Mouse (Mus musculus) left cerebral cortex, postnatal 14 days (tissue): Measurements from ENCODE around the gene Eif3k. TPM values are rescaled to one million over a fixed set of nuclear protein-coding genes. Genes with fewer than 3 reads are reported as not detected.
"Not testable (repeated sequence)": the region's sequence is repeated elsewhere in the genome, so short reads cannot be mapped to it uniquely, and the experiment has no call there.

Experiments used
- DNase-seq, 2 experiments: peaks; one replicate each; pipeline ENCODE4 v3.0.0; 2021 to 2022; ENCODE audit warnings: low spot score in 2 of 2, mixed read lengths in 1 of 2
- intact Hi-C: fragments of 180-260 bp; cut with DNase I; formaldehyde crosslinking; loops from one replicate; pipeline ENCODE4 v1.15.1; 2025
- total RNA-seq, 2 experiments: library from RNA; stranded (reverse); gene quantifications; 2 replicates each; pipeline ENCODE4 v1.2.3; 2021

Eif3k gene
- total RNA-seq, 2 experiments from 2014 or later = 163 to 174 TPM

DNA sequence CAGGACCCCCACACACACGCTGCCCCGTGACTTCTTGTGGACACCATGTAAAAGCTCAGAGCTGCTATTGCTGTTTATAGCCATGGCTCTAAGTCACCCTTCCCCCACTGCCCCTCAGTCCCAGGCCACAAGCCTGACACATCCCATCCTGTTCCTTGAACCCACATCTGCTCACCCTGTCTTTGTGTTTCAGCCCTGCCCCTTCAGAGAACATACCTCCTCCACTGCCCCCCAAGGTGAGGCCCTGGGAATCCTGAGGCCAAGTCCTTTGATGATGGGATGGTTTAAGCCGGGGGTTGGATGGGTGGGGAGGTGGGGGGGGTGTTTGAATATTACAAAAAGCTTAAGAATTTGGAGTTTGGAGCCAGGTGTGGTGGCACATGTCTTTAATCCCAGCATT is 11.3 kb upstream of the Eif3k start:
- no peak for DNase-seq
- intact Hi-C loops = no loop called here

DNA sequence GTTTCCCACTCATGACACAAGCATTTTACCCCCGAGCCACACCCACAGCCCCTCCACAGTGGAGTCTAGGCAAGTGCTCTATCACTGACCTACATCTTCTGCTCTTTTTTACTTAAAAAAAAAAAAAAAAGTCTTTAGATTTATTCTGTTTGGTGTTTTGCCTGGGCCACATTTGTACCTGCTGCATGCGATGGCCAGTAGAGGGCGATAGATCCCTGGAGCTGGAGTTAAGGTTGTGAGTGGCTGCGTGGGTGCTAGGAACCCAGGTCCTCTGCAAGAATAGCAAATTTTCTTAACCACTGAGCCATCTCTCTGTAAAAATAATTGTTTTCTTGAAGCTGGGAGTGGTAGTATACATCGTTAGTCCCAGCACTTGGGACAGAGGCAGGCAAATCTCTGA is 10.0 kb upstream of the Eif3k start:
- intact Hi-C loops = no loop called here
- no peak for DNase-seq

DNA sequence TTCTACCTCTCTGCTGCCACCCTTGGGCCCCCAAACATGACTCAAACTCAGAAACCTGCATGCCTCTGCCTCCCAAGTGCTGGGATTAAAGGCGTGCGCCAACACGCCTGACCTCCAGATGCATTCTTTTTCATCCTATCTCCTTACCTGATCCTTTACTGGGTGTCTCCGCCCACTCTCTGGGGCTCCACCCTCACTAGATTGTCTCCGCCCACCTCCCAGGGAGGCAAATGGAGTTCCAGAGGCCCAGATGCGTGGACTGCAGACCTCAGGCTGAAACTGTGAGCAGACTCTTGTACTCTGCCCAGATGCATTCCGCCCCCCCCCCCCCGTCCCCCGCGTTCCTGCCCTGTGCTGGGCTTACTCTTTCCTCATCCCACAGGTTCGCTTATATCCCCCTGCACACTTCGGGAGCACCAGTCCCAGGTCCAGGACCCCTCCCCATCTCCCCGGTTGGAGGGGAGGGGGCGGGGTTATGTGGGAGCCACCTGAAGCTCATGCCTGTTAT is 9.2 kb upstream of the Eif3k start:
- intact Hi-C loops = no loop called here
- no peak for DNase-seq

DNA sequence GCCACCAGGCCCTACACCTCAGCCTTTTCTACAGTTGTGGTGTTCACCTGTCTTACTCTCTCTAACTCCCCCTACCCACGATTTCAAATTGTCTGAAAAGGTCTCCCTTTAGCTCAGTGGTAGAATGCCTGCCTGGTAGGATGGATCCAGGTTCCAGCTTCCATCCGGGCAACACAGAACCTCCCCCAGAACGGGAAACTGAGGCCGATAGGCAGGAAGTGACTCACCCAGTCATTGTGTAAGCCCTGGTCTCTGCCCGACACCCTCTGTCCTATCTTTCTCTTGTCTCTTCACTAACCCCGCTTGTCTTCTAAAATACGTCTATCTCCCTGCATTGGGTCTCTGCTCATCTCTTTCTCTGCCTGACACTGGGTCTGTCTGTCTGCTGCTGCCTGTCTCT is 3.5 kb upstream of the Eif3k start:
- no peak for DNase-seq
- intact Hi-C loops = loop anchor here (5.0 kb wide), 1 partner anchor 52 kb away; no protein-coding TSS in a partner anchor

DNA sequence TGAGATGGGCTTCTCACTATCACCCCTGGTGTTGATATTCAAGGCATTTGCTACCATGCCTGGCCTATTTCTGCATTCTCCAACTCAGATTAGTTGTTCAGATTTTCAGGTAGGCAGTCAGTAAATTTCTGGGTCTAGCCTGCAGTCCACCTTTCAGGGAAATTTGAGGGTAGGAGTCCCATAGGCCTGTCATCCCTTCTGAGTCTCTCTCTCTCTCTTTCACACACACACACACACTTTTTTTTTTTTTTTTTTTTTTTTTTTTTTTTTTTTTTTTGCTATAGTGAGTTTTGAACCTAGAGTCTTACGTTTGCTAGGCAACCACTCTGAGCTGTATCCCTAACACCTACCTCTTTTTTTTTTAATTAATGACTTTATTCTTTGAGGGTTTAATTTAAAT is 2.8 kb upstream of the Eif3k start:
- no peak for DNase-seq
- intact Hi-C loops = no loop called here

DNA sequence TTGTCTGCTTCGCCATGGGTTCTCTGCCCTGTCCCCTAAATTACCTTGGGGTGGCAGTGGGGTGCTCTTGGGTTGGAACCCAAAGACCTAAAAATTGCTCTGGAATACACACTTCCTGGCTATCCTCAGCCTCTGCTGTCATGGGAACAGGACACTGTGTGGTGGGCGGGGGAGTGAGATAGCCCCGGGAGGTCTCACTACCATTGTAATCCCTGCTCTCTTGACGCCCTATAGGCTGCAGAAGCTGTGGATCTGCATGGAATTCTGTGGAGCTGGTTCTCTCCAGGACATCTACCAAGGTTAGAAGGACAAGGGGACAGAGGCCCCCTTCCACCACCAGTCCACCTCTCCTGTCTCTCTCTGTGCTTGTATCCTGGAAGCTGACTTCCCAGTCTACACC is 2.2 kb upstream of the Eif3k start:
- intact Hi-C loops = no loop called here
- no peak for DNase-seq

DNA sequence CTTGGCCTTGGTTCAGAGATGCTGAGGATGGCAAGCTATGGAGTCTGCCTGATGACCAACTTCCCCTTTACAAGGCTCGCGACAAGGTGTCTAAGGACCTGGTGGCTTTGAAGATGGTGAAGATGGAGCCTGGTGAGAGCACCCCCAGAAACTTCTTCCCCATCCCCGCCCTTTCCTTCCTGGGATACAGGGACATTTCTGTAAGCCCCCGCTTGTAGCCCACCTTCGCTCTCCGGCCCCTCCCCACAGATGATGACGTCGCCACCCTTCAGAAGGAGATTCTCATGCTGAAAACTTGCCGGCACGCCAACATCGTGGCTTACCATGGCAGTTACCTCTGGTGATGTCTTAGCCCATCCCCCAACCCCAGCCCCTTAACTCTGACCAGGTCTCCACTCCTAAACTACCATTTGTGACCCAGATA is 1.5 kb upstream of the Eif3k start:
- intact Hi-C loops = no loop called here
- DNase-seq = no peak

DNA sequence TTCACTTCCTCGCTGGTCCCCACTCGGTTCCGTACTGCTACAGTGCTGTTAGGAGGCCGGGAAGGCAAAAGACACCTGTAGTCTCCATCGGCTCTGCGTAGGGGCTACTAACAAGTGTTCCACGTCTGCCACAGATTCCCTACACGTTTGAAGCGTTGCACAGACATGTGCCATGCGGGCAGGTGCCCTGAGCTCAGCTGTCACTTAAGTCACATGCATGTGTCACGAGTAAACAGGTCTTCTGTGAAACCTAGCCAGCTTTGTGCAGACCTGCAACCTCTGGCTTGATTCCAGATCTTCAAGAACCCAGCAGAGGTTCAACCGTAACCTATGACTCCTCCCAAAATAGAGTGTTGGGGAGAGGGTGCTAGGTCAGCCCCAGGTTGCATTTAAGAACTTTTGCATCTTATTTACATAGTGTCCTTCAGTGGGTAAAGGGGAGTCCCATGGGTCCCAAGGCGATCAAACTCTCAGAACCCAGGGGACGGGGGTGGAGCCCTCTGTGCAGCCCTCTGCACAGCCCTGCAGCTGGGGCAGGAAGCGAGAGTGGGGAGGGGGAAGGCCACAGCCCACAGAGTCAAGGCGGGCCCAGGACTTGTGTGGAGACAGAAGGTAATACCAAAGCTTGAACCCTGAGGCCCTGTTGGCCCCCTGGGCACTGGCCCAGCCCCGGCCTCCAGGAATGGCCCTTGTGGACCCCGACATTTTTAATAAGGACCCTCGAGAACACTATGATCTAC is 780 bp upstream of the Eif3k start:
- no peak for DNase-seq
- intact Hi-C loops = no loop called here

DNA sequence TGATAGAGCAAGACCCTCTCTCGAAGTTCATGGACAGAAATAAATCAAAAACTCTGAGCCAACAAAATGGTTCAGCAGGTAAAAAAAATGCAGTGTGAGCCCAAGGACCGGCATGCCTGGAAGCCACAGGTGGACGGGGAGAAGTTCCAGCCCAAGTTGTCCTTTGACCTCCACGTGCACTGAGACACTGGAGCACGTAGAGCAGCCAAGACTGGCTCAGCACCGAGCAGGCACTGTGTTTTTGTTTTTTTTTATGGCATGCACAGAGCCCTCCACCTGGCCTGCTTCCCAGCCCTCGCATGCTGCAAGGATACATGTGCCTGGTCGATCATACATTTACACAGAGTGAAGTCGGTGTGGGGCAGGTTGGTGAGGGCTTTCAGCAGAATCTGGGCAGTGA is 4.1 kb downstream of the Eif3k start:
- no peak for DNase-seq
- intact Hi-C loops = no loop called here

DNA sequence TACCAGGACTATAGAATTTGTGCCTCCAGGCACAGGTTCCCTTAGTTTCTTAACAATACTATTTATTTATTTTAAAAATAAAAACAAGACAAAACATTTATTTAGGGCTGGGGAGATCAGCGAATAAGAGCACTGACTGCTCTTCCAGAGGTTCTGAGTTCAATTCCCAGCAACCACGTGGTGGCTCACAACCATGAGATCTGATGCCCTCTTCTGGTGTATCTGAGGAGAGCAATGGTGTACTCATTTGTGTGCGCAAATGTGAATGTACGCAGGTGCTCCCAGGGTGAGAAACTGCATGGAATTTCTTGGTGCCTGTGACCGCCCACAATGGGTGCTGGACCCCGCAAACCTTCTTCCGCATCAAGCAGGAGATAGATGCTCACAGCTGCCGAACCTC is 8.6 kb downstream of the Eif3k start:
- intact Hi-C loops = loop anchor here (2.0 to 5.0 kb wide), 2 partner anchors 66 to 176 kb away; no protein-coding TSS in a partner anchor
- DNase-seq = no peak

DNA sequence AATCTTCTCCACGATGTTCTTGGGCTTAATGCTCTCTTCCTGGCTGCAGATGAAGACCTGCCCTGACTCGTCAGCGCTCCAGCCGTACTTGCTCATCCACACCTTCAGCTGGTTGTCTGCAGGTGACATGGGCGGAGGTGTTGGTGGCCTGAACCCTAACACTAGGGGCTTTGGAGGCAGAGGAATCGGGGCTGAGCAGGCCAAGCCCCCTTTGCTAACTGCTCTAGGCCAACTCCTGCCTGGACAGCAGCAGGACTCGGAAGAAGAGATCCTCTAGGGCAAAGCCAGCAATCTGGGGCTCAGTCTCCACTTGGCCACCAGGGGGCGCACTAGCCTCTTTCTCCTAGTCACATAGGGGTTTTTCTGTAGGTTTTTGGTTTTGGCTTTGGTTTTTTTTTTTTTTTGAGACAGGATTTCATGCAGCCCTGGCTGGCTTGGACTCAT is 9.1 kb downstream of the Eif3k start:
- peak; percentile 73 to 85 for DNase-seq
- intact Hi-C loops = loop anchor here (2.0 to 5.0 kb wide), 2 partner anchors 66 to 175 kb away; no protein-coding TSS in a partner anchor

DNA sequence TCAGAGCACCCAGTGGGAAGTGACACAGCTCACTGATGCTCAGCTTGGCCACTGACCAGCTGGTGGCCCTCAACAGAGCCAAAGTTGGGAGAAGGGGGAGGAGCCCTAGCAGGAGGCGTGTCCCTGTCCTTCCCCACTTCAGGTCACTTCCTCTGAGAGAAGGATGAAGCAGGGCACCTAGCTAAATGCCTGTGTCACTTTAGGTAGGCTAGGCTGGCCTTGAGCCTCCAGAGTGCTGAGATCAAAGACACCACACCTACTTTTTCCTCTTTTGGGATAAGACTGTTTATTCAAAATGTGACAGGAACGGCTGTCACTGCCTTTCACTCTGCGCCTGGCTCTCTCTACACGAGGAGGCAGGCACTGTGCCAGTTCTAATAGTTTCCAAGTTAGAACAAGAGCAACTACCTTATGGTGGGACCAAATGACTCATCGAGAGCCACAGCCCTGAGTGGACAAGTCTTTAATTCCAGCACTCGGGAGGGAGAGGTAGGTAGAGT is 9.8 kb downstream of the Eif3k start:
- DNase-seq = no peak
- intact Hi-C loops = loop anchor here (2.0 to 5.0 kb wide), 2 partner anchors 67 to 175 kb away; no protein-coding TSS in a partner anchor

DNA sequence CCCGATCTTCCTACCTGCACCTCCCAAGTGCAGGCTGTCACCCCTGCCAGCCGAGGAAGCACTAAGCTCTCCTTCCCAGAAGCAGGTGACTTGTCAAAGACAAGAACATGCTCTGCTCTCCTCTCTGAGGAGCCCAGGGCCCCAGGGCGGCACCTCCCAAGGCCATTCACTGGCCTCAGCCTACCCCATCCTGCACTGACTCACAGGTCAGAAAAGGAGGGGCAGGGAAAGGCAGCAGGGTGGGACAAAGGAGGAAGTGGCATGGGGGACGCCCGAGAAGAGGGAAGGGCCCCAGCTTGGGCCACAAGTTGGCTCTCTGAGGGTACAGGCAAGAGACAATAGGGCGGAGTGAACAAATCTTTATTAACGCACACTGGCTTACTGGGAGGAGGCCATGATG is 10.6 kb downstream of the Eif3k start:
- intact Hi-C loops = loop anchor here (5.0 kb wide), 1 partner anchor 174 kb away; no protein-coding TSS in a partner anchor

DNA sequence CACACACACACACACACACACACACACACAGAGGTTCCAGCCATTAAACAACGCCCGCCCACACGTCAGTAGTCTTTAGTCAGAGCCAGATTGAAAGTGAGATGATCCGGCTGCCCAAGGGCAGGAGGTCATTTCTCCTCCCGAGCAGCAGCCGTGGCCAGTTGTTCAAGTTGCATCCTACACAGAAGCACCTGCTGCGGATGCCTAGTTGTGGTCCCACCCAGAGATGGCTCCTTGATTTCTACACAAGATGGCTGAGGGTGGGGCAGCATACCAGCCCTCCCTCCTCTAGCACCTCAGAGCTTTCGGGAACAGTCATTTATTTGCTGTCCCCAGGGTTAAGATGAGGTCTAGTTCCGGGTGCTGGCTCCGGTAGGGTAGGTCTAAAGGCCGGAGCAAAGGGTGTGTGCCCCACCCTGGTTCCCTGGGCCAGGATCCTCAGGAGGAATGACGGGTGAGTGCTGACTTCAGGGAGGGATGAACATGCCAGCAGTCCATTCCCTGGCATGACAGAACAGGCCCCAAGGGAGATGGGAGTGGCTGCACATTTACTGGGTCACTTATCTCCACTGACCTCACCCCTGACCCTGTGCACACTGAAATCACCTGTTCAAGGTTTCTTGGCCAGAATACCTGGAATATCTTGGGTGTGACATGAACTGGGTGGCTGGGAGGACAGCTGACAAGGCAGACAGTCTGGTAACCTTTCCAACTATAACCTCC is 11.8 kb downstream of the Eif3k start:
- intact Hi-C loops = loop anchor here (5.0 kb wide), 1 partner anchor 173 kb away; no protein-coding TSS in a partner anchor
- DNase-seq = no peak

More for the DNA sequence above, 10.6 kb downstream of the Eif3k start:
- DNase-seq = no peak

DNA sequence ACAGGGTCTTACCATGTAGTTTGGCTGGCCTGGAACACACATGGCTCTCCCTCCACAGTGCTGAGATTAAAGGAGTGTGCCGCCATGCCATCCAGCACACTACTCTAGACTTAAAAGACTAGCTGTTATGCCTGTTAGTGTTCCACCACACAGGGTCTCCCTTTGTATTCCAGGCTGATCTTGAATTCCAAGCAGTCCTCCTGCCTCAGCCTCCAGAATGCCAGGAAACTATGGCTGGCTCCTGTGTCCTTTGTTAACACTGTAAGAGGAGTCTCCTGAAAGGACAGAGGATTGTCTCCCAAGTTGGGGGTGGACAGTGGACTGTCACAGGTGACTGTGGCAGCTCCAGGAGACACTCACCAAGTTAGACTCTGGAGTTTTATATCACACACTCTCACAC is 12.4 kb downstream of the Eif3k start:
- intact Hi-C loops = no loop called here
- DNase-seq = no peak

DNA sequence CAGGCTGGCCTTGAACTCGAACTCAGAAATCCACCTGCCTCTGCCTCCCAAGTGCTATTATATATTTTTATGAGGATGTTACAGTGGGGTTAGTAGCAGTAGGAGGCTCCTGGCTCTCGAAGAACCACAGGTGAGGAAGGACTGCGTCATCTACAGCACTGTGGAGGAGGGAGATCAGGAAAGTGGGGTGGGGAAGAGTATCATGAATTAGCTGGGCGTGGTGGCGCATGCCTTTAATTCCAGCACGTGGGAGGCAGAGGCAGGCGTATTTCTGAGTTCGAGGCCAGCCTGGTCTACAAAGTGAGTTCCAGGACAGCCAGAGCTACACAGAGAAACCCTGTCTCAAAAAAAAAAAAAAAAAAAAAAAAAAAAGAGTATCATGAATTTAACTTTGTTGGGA is 13.5 kb downstream of the Eif3k start:
- DNase-seq, intact Hi-C loops: not testable (repeated sequence)

DNA sequence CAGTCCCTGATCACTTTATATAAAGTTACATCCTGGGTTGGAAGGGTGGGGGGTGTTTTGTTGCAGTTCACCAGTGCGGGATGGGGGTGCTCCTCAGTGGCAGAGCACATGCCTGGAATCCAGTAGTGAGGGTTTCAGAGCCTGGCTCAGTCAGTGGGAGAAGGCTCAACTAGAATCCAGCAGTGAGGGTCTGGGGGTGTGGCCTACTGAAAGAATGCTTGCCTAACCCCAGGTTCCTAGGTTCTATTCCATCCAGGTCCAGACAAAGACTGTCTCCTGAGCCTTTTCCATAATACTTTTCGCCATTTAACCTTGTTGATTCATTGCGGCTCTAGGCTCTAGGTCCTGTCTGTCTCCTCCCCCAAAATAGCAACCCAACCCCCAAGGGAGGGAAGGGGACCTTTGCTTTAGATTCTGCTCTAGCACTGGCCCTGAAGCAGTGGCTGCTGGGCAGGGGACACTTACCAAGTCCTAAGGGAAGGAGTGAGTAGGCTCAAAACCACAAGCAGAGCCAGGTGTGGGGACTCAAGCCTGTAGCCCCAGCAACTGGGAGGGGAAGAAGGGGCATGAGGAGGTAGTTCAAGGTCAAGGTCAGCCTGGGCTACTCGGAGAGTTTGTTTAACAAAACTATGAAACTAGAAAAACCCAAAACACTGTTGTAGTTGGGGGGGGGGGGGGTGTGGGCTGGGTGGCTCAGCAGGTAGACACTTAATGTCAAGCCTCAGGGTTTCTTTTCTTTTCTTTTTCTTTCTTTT is 14.7 kb downstream of the Eif3k start:
- DNase-seq = no peak
- intact Hi-C loops = no loop called here

DNA sequence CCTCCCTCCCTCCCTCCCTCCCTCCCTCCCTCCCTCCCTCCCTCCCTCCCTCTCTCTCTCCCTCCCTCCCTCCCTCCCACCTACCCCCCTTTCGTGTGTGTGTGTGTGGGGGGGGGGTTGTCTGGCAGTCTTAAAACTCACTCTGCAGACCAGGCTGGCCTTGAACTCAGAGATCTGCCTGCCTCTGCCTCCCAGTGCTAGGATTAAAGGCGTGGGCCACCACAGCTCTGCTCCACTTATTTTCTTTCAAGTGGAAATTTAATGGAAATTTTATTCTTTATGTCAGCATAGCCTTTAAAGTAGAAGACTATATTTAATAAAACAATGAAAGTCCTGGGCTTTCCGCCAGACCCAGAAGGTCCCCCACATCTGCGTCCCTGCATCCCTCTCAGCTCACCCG is 15.5 kb downstream of the Eif3k start:
- intact Hi-C loops = no loop called here
- no peak for DNase-seq

DNA sequence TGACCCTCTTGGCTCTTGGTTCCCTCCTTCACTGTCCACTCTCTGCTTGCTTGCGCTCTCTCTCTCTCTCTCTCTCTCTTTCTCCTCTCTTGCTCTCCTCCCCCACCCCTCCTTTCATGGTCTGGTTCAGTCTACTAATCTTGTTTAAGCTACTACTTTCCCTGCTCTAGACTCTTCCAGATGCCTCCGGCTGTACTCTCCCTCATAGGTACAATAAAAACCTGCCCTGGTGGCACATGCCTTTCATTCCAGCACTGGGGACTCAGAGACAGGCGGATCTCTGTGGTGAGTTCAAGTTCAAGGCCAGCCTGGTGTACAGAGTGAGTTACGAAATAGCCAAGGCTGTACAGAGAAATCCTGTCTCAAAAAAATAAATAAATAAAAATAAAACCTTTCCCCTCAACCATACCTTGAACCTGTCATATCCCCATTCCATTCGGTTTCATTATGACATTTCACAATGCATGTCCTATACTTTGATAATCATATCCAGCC is 16.3 kb downstream of the Eif3k start:
- DNase-seq = no peak
- intact Hi-C loops = no loop called here
